Mouse (Mus musculus) spleen, postnatal 4 days (tissue): ENCODE results near the gene Sema4c.

Source experiments
- DNase-seq, 2 experiments: peaks; one replicate each; pipeline ENCODE4 v3.0.0; 2022; ENCODE audit warnings: low spot score in 2 of 2

Gene Sema4c

GRCm38 (mm10) chr1:36535477-36536396 lies 22.4 kb downstream of the Sema4c start:
- no peak for DNase-seq

- DNase-seq, result no peak
These were observed 23.5 kb downstream of the Sema4c start for GRCm38 (mm10) chr1:36534595-36535058.

GRCm38 (mm10) chr1:36533546-36533945 lies 24.6 kb downstream of the Sema4c start:
- no peak for DNase-seq

GRCm38 (mm10) chr1:36531461-36531860 lies 26.7 kb downstream of the Sema4c start:
- DNase-seq, result no peak

GRCm38 (mm10) chr1:36530962-36531361 lies 27.2 kb downstream of the Sema4c start:
- no peak for DNase-seq

GRCm38 (mm10) chr1:36530485-36530884 lies 27.7 kb downstream of the Sema4c start:
- DNase-seq, result no peak

GRCm38 (mm10) chr1:36529875-36530274 lies 28.3 kb downstream of the Sema4c start:
- DNase-seq, result no peak

- DNase-seq, result no peak
These were observed 28.9 kb downstream of the Sema4c start for GRCm38 (mm10) chr1:36529274-36529673.

- no peak for DNase-seq
These were observed 29.8 kb downstream of the Sema4c start for GRCm38 (mm10) chr1:36528351-36528750.

GRCm38 (mm10) chr1:36526903-36527302 lies 31.2 kb downstream of the Sema4c start:
- DNase-seq, result no peak

- no peak for DNase-seq
These were observed 32.4 kb downstream of the Sema4c start for GRCm38 (mm10) chr1:36525774-36526173.

GRCm38 (mm10) chr1:36524058-36524457 lies 34.1 kb downstream of the Sema4c start:
- no peak for DNase-seq

- DNase-seq, result no peak
These were observed 34.7 kb downstream of the Sema4c start for GRCm38 (mm10) chr1:36523332-36524013.

- DNase-seq, result no peak
These were observed 35.9 kb downstream of the Sema4c start for GRCm38 (mm10) chr1:36522210-36522609.

- no peak for DNase-seq
These were observed 38.5 kb downstream of the Sema4c start for GRCm38 (mm10) chr1:36519626-36520025.

GRCm38 (mm10) chr1:36518259-36518658 lies 39.9 kb downstream of the Sema4c start:
- DNase-seq, result no peak

GRCm38 (mm10) chr1:36513718-36514117 lies 44.4 kb downstream of the Sema4c start:
- no peak for DNase-seq

GRCm38 (mm10) chr1:36513310-36513709 lies 44.8 kb downstream of the Sema4c start:
- DNase-seq, result no peak

GRCm38 (mm10) chr1:36512966-36513280 lies 45.2 kb downstream of the Sema4c start:
- no peak for DNase-seq

GRCm38 (mm10) chr1:36512089-36512965 lies 45.8 kb downstream of the Sema4c start:
- DNase-seq, result peak; percentile 41 to 78

GRCm38 (mm10) chr1:36511289-36512021 lies 46.7 kb downstream of the Sema4c start, which contains the start of gene Cnnm3:
Gene Cnnm3 (plus strand): TSS chr1:36511867.
- peak; percentile 99 to 100 for DNase-seq
